Mouse (Mus musculus) activated CD4-positive, CD25-positive, alpha-beta regulatory T cell, adult 9 weeks (primary cell): ENCODE measurements around the gene Zcchc4. TPM values are rescaled to one million over a fixed set of nuclear protein-coding genes. Genes with fewer than 3 reads are reported as not detected.

Source experiments
- polyA plus RNA-seq: library from polyadenylated mRNA; unstranded; fragments of 100-300 nt; shearing (Covaris generic); gene quantifications from one replicate; pipeline ENCODE4 v1.2.1, GENCODE M21; 2017

Zcchc4 gene
- 20.4 TPM for polyA plus RNA-seq

GRCm38 (mm10) chr5:52775237-52775636 lies at the start of gene Zcchc4:
Gene Zcchc4 (plus strand): TSS chr5:52775409.

DNA sequence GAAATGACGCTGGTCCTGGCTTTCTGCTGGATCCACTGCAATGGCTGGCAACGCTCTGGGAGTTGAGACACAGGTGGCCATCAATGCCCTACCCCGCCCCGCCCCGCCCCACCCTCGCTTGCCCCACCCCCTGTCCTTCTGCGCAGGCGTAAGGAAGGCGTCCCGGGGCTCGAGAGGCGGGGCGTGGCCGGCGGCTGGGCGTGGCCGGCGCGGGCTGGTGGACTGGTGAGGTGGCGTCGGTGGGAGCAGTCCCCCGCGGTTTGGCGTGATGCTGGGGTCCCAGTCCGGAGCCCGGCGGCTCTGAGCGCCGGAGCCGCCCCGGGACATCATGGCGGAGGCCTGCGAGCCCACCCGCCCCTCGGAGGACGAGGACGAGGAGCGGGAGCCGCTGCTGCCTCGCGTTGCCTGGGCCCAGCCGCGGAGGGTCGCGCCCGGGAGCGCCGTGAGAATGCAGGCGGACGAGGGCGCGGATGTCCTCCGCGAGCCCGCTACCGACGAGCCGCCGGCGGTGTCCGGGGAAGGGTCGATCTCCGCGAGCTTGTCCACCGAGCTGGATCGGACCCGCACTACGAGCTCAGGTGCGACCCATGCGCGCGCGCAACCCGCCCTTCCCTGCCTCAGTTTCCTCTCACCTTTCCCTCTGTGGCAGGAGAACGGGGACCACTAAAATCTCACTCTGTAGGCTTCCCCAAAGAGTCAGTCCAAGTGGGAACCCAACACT lies 33.7 kb upstream of the Zcchc4 start, which contains the start of gene Pi4k2b:
Pi4k2b (plus strand) TSS at position 184 of the 721 bp plus-strand sequence.

GRCm38 (mm10) chr5:52833761-52834274 lies 58.6 kb downstream of the Zcchc4 start, which contains the start of gene Anapc4:
Gene Anapc4 (plus strand): TSS chr5:52834012.

Other genes starting within 250 kb of the Zcchc4 start
- gene Lgi2, start 208.9 kb upstream of the Zcchc4 start, polyA plus RNA-seq: not detected
- 9.7 TPM for gene Sepsecs, start 105.7 kb upstream of the Zcchc4 start, polyA plus RNA-seq
- gene Pi4k2b, start 33.8 kb upstream of the Zcchc4 start, polyA plus RNA-seq: 0.83 TPM
- gene Anapc4, start 58.6 kb downstream of the Zcchc4 start, polyA plus RNA-seq: 75.7 TPM